In genomic region chr7:116192096-116192595, GRCm38 (mm10) we compare ENCODE assay signal across 17 mouse cellular contexts.
DNase-seq lines count a peak whose midpoint lies in the region; ATAC-seq and TF ChIP-seq lines count a peak whose summit lies in the region.
"Had no signal": no experiment of that assay in that cellular context is flagged by ENCODE, and none has a peak within 500 bp of the region (broad histone marks: within the 10 kb centered on the region; RNA-seq: fewer than 3 reads in every experiment).

No protein-coding gene starts in this region.

- peaks cover 5% of the 10 kb centered on the region; the same call in 1 of the 2 replicates for H3K9me3 ChIP-seq in heart, embryonic 13.5 days
- H3K9me3 ChIP-seq in limb, embryonic 13.5 days = no peaks in the 10 kb centered on the region
- H3K9me3 ChIP-seq: G1E; neural tube, embryonic 15.5 days had no signal

- H3K9ac ChIP-seq in heart, embryonic 13.5 days = peak overlapping the region; percentile 61
- H3K9ac ChIP-seq in limb, embryonic 13.5 days = no peak overlapping the region; the same call in 1 of the 2 replicates
- H3K9ac ChIP-seq: forebrain, postnatal 0 days; liver, embryonic 14.5 days; neural tube, embryonic 15.5 days had no signal

- H3K27me3 ChIP-seq in heart, embryonic 13.5 days (replicated peaks) = no peaks in the 10 kb centered on the region
- no peaks in the 10 kb centered on the region for H3K27me3 ChIP-seq in limb, embryonic 13.5 days
- H3K27me3 ChIP-seq: neural tube, embryonic 15.5 days had no signal

- peaks cover 100% of the 10 kb centered on the region for H3K4me1 ChIP-seq in heart, embryonic 13.5 days
- peaks cover 39% of the 10 kb centered on the region for H3K4me1 ChIP-seq in limb, embryonic 13.5 days

- H3K4me3 ChIP-seq in heart, embryonic 13.5 days = no peak overlapping the region
- no peak overlapping the region for H3K4me3 ChIP-seq in limb, embryonic 13.5 days
- no peak overlapping the region for H3K4me3 ChIP-seq in layer of hippocampus, adult 2 months
- H3K4me3 ChIP-seq: left cerebral cortex, adult 2 months; neural tube, embryonic 15.5 days had no signal

- no peak for DNase-seq in heart, adult 18-20 months
- peak; percentile 52 for DNase-seq in adrenal gland, adult 8-10 months
- DNase-seq in adrenal gland, postnatal 14 days = peak; percentile 46
- no peak for DNase-seq in layer of hippocampus, adult 2 months (ENCODE audit: low spot score in 2 of 2)
- no peak for DNase-seq in left cerebral cortex, postnatal 36 days (ENCODE audit: low spot score in 2 of 2)
- DNase-seq: cerebellum, adult 11 months; forebrain, postnatal 0 days; lung, postnatal 10 days; right cerebral cortex, postnatal 4 days; thymus, postnatal 14 days had no signal

- H3K36me3 ChIP-seq in heart, embryonic 13.5 days = peaks cover 12% of the 10 kb centered on the region
- no peaks in the 10 kb centered on the region for H3K36me3 ChIP-seq in limb, embryonic 13.5 days
- H3K36me3 ChIP-seq: neural tube, embryonic 15.5 days had no signal

- ATAC-seq in heart, embryonic 13.5 days (ENCODE audit: extremely low read depth, insufficient number of reproducible peaks, low FRiP score, low TSS enrichment) = no peak
- no peak for ATAC-seq in limb, embryonic 13.5 days (ENCODE audit: low FRiP score, low read depth)
- ATAC-seq: inflammation-experienced regulatory T-cells, adult 6 months had no signal

- TF ChIP-seq CTCF in layer of hippocampus, adult 2 months (conservative IDR thresholded peaks at IDR 0.05) = no peak

- H3K27ac ChIP-seq in heart, embryonic 13.5 days (replicated peaks) = peak overlapping the region; percentile 91
- peak overlapping the region; percentile 67; the same call in 1 of the 2 replicates for H3K27ac ChIP-seq in limb, embryonic 13.5 days
- no peak overlapping the region for H3K27ac ChIP-seq in layer of hippocampus, adult 2 months
- H3K27ac ChIP-seq: liver, embryonic 14.5 days; neural tube, embryonic 15.5 days had no signal

- intact Hi-C loops in left cerebral cortex, postnatal 36 days (cut with DNase I) = no loop called here

- H3K4me2 ChIP-seq in heart, embryonic 13.5 days = no peak overlapping the region
- no peak overlapping the region for H3K4me2 ChIP-seq in limb, embryonic 13.5 days (replicated peaks)
- H3K4me2 ChIP-seq: neural tube, embryonic 15.5 days had no signal

- WGBS in heart, embryonic 13.5 days = 62% methylated on average over 4 of the region's 4 CpGs
- WGBS in limb, embryonic 13.5 days = 61% methylated on average over 4 of the region's 4 CpGs

Comparison
In these comparisons a context has a peak if more than half of its experiments do, and no peak if none do; other contexts are left out.
1. DNase-seq: peak in adrenal gland, adult 8-10 months (single experiment) and adrenal gland, postnatal 14 days (single experiment); none in heart, adult 18-20 months (0 of 2), layer of hippocampus, adult 2 months (0 of 2) and left cerebral cortex, postnatal 36 days (0 of 2).